Mouse (Mus musculus) liver, embryonic 16.5 days (tissue): ENCODE data around the gene Cldn12. TPM values are rescaled to one million over a fixed set of nuclear protein-coding genes. Genes with fewer than 3 reads are reported as not detected.

Experiments
- ATAC-seq: fragments of 200-750 bp; cut with Nextera tagmentation; 2 replicates; pipeline ENCODE4 v1.8.0; 2017; ENCODE audit warnings: low read depth, mild to moderate bottlenecking, moderate number of reproducible peaks, moderate library complexity
- H3K27ac ChIP-seq: fragments of 300-500 bp; sonication (generic); 2 replicates; pipeline ENCODE4 v1.5.1; 2014; ENCODE audit warnings: mild to moderate bottlenecking, low read length
- H3K27me3 ChIP-seq: fragments of 300-500 bp; sonication (generic); 2 replicates; pipeline ENCODE4 v1.6.1; 2014; ENCODE audit warnings: low read depth, low read length, mixed read lengths; ENCODE audit not compliant: control insufficient read depth, insufficient read depth
- H3K36me3 ChIP-seq: fragments of 300-500 bp; sonication (generic); 2 replicates; pipeline ENCODE4 v1.6.1; 2014; ENCODE audit warnings: mild to moderate bottlenecking; ENCODE audit not compliant: control insufficient read depth, insufficient read depth
- H3K4me1 ChIP-seq: fragments of 300-500 bp; sonication (generic); 2 replicates; pipeline ENCODE4 v1.6.1; 2014; ENCODE audit warnings: low read depth, low read length, mixed read lengths; ENCODE audit not compliant: control insufficient read depth
- H3K4me2 ChIP-seq: fragments of 300-500 bp; sonication (generic); 2 replicates; pipeline ENCODE4 v1.6.1; 2014; ENCODE audit warnings: low read depth, low read length, mixed read lengths
- H3K4me3 ChIP-seq: fragments of 300-500 bp; sonication (generic); 2 replicates; pipeline ENCODE4 v1.5.1; 2014; ENCODE audit warnings: low read depth, mild to moderate bottlenecking, low read length
- H3K9ac ChIP-seq: fragments of 300-500 bp; sonication (generic); 2 replicates; pipeline ENCODE4 v1.6.1; 2014; ENCODE audit warnings: low read depth, low read length
- H3K9me3 ChIP-seq: fragments of 300-500 bp; sonication (generic); replicated peaks from 2 replicates; pipeline ENCODE4 v1.6.1; 2016; ENCODE audit warnings: low read length; ENCODE audit not compliant: control insufficient read depth
- WGBS: fragments of 180-500 bp; shearing (Covaris S2); extraction: QIAGEN DNeasy Blood & Tissue Kit; methylation state at CpG from one replicate; pipeline ENCODE4 v1.1.7; 2014; ENCODE audit not compliant: insufficient replicate concordance; 5-methylcytosine and 5-hydroxymethylcytosine counted together
- polyA plus RNA-seq: library from polyadenylated mRNA; unstranded; fragments of >200 nt; fragmentation: Nextera tagmentation; extraction: Ambion mirVana; gene quantifications from 2 replicates; pipeline ENCODE4 v1.2.1, GENCODE M21; 2015

Gene Cldn12
- polyA plus RNA-seq, 1 experiment from 2014 or later = 13.5 TPM

DNA sequence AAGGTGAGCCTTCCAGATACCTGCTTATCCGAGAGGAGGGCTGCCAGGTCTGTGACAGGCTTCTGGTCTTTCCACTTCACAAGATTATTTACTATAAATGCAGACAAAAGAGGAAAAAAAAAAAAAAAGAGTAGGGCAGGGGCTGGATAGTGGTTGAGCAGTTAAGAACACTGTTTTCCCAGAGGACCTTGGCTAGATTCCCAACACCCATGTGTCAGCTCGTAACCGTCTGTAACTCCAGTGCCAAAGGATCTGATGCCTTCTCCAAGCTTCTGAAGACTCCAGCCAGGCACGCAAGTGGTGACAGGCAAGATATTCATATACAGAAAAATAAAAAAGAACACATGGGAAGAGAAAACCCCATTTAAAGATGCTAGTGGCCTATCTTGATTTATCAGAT, 11.4 kb downstream of the Cldn12 start:
- H3K9ac ChIP-seq = no peak overlapping the region
- H3K36me3 ChIP-seq = no peaks in the 10 kb centered on the region
- no peak overlapping the region for H3K27ac ChIP-seq
- ATAC-seq = no peak
- 64% methylated on average over 4 of the region's 4 CpGs for WGBS
- no peak overlapping the region for H3K4me2 ChIP-seq
- no peaks in the 10 kb centered on the region for H3K9me3 ChIP-seq
- H3K27me3 ChIP-seq = no peaks in the 10 kb centered on the region
- H3K4me1 ChIP-seq = no peaks in the 10 kb centered on the region
- no peak overlapping the region for H3K4me3 ChIP-seq

DNA sequence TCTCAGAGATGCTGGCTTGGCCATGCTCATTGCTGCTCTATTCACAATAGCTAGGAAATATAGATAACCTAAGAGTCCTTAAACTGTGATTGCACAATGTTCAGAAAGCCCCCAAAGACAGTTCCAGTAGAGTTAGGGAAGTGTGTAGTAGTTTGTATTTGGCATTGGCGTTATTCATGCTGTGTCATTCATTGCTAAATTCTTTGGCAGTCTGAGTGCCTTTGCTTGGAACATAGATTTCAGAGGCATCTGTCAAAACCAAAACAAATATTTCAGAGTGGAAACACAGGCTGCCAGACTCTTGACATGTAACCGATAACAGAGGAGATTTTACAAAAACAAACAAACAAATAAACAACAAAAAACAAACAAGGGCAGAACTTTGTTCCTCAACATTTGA, 13.2 kb downstream of the Cldn12 start:
- H3K9me3 ChIP-seq = no peaks in the 10 kb centered on the region
- H3K9ac ChIP-seq = no peak overlapping the region
- ATAC-seq = no peak
- no peaks in the 10 kb centered on the region for H3K4me1 ChIP-seq
- no peaks in the 10 kb centered on the region for H3K27me3 ChIP-seq
- H3K27ac ChIP-seq = no peak overlapping the region
- no peak overlapping the region for H3K4me2 ChIP-seq
- WGBS = 49% methylated on average over 2 of the region's 2 CpGs
- H3K4me3 ChIP-seq = no peak overlapping the region
- H3K36me3 ChIP-seq = no peaks in the 10 kb centered on the region

GRCm38 (mm10) chr5:5496393-5496792, 18.4 kb downstream of the Cldn12 start:
- Histone ChIP-seq H3K4me1 (peaks cover 2% of the 10 kb centered on the region; the same call in 1 of the 2 replicates), H3K4me3 (no peak overlapping the region), H3K9ac (no peak overlapping the region), H3K36me3 (no peaks in the 10 kb centered on the region), H3K9me3 (no peaks in the 10 kb centered on the region; the same call in 1 of the 2 replicates), H3K4me2 (no peak overlapping the region), H3K27me3 (no peaks in the 10 kb centered on the region), H3K27ac (no peak overlapping the region)
- ATAC-seq = no peak
- WGBS = 43% methylated on average over 3 of the region's 3 CpGs

DNA sequence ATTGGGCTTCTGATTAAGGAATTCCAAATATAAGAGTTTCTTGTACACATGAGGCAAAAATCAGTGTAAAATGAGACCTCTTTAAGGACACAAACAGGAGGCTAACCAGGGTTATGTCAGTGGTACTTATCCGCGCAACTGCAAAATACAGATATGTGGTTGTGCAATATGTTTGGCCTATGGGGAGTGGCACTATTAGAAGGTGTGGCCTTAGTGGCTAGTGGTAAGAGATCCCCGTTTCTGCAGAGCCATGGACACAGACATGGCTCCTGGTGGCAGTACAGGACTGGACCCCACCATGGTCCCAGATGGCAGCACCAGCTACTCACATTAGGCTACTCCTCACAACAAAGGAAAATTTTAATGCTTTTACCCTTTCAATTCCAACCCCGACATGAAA, 19.7 kb downstream of the Cldn12 start:
- WGBS = 52% methylated on average over 4 of the region's 4 CpGs
- Histone ChIP-seq H3K9me3 (no peaks in the 10 kb centered on the region; the same call in 1 of the 2 replicates), H3K4me3 (no peak overlapping the region), H3K36me3 (no peaks in the 10 kb centered on the region), H3K27me3 (no peaks in the 10 kb centered on the region), H3K4me2 (no peak overlapping the region), H3K27ac (no peak overlapping the region), H3K9ac (no peak overlapping the region), H3K4me1 (peaks cover 2% of the 10 kb centered on the region; the same call in 1 of the 2 replicates)
- ATAC-seq = no peak

DNA sequence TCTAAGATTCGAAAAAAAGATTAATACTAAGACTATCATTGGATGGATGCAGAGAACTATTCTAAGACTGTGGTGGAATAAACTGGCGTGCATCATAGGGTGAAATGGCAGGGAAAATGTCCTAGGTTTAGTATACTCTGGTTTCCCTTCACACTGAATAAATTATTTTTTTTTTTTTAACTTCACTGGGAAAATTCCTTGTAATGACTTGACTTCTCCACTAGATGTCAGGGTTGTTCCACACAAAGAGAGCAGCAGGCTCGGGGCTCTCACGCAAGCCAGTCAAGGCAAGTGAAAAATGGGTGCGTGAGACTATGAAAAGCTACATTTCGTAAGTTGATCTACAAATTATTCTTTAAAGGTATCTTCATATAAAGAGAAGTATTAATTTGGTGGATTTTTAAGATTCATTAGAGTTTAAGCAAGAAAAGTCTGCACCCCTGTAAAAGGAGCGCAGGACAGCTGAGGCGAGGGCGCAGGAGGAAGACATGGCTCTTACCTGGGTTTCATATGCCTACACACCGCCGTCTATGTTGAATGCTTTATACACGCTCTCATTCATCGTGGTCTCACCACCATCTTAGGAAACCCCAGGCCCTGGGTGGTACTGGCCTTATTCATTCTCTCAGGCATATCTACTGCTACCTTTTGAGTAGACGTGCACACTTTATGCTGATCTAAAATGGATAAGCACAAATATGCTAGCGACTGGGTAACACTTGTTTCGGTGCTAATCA, 20.3 kb downstream of the Cldn12 start:
- Histone ChIP-seq H3K27me3 (no peaks in the 10 kb centered on the region), H3K27ac (no peak overlapping the region), H3K4me2 (no peak overlapping the region), H3K4me1 (peaks cover 2% of the 10 kb centered on the region; the same call in 1 of the 2 replicates), H3K9ac (no peak overlapping the region), H3K36me3 (no peaks in the 10 kb centered on the region), H3K9me3 (no peaks in the 10 kb centered on the region; the same call in 1 of the 2 replicates), H3K4me3 (no peak overlapping the region)
- no peak for ATAC-seq
- 32% methylated on average over 16 of the region's 16 CpGs for WGBS

GRCm38 (mm10) chr5:5492163-5492562, 22.6 kb downstream of the Cldn12 start:
- Histone ChIP-seq H3K9ac (no peak overlapping the region), H3K27ac (no peak overlapping the region), H3K4me2 (no peak overlapping the region), H3K36me3 (no peaks in the 10 kb centered on the region), H3K9me3 (no peaks in the 10 kb centered on the region; the same call in 1 of the 2 replicates), H3K27me3 (no peaks in the 10 kb centered on the region), H3K4me1 (peaks cover 2% of the 10 kb centered on the region; the same call in 1 of the 2 replicates), H3K4me3 (no peak overlapping the region)
- WGBS = 71% methylated on average over 4 of the region's 4 CpGs
- no peak for ATAC-seq

DNA sequence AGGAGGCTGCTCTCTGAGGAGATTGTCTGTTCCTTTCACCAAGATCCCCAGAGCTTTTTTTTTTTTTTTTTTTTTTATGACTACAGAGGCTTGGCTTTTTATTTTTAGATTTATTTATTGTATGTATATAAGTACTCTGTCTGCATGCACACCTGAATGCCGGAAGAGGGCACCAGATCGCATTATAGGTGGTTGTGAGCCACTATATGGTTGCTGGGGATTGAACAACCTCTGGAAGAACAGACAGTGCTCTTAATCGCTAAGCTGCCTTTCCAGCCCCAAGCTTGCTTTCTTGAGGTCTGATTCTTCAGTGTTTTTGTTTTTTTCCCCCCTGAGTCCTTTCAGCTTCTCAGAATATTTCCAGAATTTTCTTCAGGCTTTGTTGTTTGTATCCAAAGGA, 28.7 kb downstream of the Cldn12 start:
- Histone ChIP-seq H3K9ac (no peak overlapping the region), H3K27ac (no peak overlapping the region), H3K4me2 (no peak overlapping the region), H3K27me3 (no peaks in the 10 kb centered on the region), H3K36me3 (no peaks in the 10 kb centered on the region), H3K4me1 (no peaks in the 10 kb centered on the region), H3K9me3 (no peaks in the 10 kb centered on the region), H3K4me3 (no peak overlapping the region)
- WGBS = 41% methylated on average over 3 of the region's 3 CpGs
- ATAC-seq = no peak

DNA sequence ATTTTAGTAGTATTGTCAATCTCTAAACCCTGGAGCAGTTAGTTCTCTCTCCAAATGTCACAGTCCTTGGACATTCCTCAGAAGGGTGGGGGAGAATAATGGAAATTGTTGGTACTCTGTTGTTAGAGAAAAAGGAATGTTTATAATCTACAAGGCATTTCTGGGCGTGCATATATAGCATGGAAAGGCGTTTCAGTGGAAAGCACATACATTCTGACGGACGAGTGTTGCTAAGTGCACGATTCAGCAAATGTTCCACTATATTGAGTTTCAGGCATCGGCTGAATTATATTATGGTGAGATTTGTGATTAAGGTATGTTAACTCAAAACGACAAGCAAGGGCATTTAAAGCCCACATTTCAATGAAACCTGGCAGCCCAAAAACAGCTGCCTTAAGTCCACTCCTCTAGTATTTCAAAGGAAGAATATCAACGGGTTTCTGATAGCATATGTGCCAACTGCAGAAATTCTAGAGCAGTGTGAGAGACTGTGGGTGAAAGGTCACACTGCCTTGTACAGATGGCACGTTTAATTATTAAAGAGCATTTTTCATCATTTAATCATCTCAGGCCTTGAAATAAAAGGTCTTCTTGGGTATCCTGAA, 31.4 kb downstream of the Cldn12 start:
- H3K36me3 ChIP-seq = no peaks in the 10 kb centered on the region
- no peaks in the 10 kb centered on the region for H3K27me3 ChIP-seq
- H3K4me2 ChIP-seq = no peak overlapping the region
- no peak for ATAC-seq
- H3K9me3 ChIP-seq = no peaks in the 10 kb centered on the region
- H3K4me1 ChIP-seq = no peaks in the 10 kb centered on the region
- no peak overlapping the region for H3K9ac ChIP-seq
- H3K27ac ChIP-seq = no peak overlapping the region
- 59% methylated on average over 9 of the region's 9 CpGs for WGBS
- H3K4me3 ChIP-seq = no peak overlapping the region

GRCm38 (mm10) chr5:5481662-5482061, 33.1 kb downstream of the Cldn12 start:
- ATAC-seq = no peak
- 2% methylated on average over 1 of the region's 1 CpGs for WGBS
- Histone ChIP-seq H3K4me3 (no peak overlapping the region), H3K27ac (no peak overlapping the region), H3K27me3 (no peaks in the 10 kb centered on the region), H3K4me2 (no peak overlapping the region), H3K4me1 (no peaks in the 10 kb centered on the region), H3K9me3 (no peaks in the 10 kb centered on the region), H3K36me3 (no peaks in the 10 kb centered on the region), H3K9ac (no peak overlapping the region)
